Mouse (Mus musculus) ES-Bruce4 (cell line): Measurements from ENCODE around the gene Tspan9.

Experiments used
- CTCF ChIP-seq: IDR thresholded peaks from one replicate; pipeline ENCODE4 v1.8.1; 2011; ENCODE audit warnings: low read depth, low read length
- POLR2A ChIP-seq: IDR thresholded peaks from one replicate; pipeline ENCODE4 v1.8.1; 2011; ENCODE audit warnings: low read length; ENCODE audit not compliant: insufficient read depth

DNA sequence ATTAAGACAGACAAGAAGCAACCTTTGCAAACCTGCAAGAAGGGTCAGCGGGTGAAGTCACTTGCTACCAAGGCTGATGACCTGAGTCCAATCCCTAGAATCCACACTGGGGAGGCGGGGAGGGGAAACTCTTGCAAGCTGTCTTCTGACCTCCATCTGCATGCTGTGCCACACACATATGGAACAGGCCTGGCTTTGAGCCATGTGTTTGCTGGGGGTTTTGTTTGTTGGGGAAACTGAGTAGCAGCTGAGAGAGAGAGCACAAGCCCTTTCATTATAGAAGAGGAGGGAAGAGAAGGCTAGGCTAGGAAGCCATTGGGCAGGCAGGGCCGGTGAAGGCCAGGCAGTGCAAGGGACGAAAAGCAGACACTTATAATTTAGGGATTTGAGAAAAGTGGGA, 123.3 kb downstream of the Tspan9 start:
- TF ChIP-seq POLR2A (no peak), CTCF (no peak)
